Mouse (Mus musculus): Measurements from ENCODE around the gene Selenov. TPM values are rescaled to one million over a fixed set of nuclear protein-coding genes. Genes with fewer than 3 reads are reported as not detected.

Selenov gene
- total RNA-seq, 2 experiments from 2014 or later, result not detected

Other genes starting within 250 kb of the Selenov start
- gene Psmc4, start 241.1 kb downstream of the Selenov start, total RNA-seq (2021), result 100 to 1,000 TPM; 161 to 166 TPM
- not detected for gene Fcgbp, start 219.9 kb downstream of the Selenov start, total RNA-seq (2021)
- gene 9530053A07Rik, start 161.7 kb downstream of the Selenov start, total RNA-seq (2021), result not detected
- 100 to 1,000 TPM in 1 of 2 experiments, 10 to 100 TPM in 1; 98.0 to 114 TPM for gene Fbl, start 121.5 kb downstream of the Selenov start, total RNA-seq (2021)
- gene Dyrk1b, start 111.7 kb downstream of the Selenov start, total RNA-seq (2021), result 10 to 100 TPM; 21.3 to 22.9 TPM
- gene Eid2, start 23.3 kb downstream of the Selenov start, total RNA-seq (2021), result 10 to 100 TPM; 22.3 to 27.8 TPM
- 10 to 100 TPM in 1 of 2 experiments, 1 to 10 TPM in 1; 9.4 to 10.1 TPM for gene Eid2b, start 13.4 kb downstream of the Selenov start, total RNA-seq (2021)
- under 1 TPM in 1 of 2 experiments, not detected in 1; 0.35 TPM for gene Dll3, start 11.1 kb upstream of the Selenov start, total RNA-seq (2021)
- gene Timm50, start 20.9 kb upstream of the Selenov start, total RNA-seq (2021), result 10 to 100 TPM; 72.4 to 98.0 TPM
- gene Supt5, start 47.6 kb upstream of the Selenov start, total RNA-seq (2021), result 100 to 1,000 TPM; 143 to 193 TPM
- 100 to 1,000 TPM; 983 to 986 TPM for gene Rps16, start 59.5 kb upstream of the Selenov start, total RNA-seq (2021)
- gene Plekhg2, start 81.4 kb upstream of the Selenov start, total RNA-seq (2021), result 10 to 100 TPM; 14.4 to 22.2 TPM
- 10 to 100 TPM; 15.5 to 16.5 TPM for gene Zfp36, start 89.1 kb upstream of the Selenov start, total RNA-seq (2021)
- 10 to 100 TPM; 36.9 to 37.0 TPM for gene Med29, start 101.5 kb upstream of the Selenov start, total RNA-seq (2021)
- gene Paf1, start 101.8 kb upstream of the Selenov start, total RNA-seq (2021), result 10 to 100 TPM; 76.7 to 86.6 TPM
- 1 to 10 TPM; 8.0 to 9.5 TPM for gene Gmfg, start 146.3 kb upstream of the Selenov start, total RNA-seq (2021)
- 10 to 100 TPM; 10.7 to 13.1 TPM for gene Lrfn1, start 160.8 kb upstream of the Selenov start, total RNA-seq (2021)
- not detected for gene Ifnl2, start 219.3 kb upstream of the Selenov start, total RNA-seq (2021)
- gene Ifnl3, start 231.7 kb upstream of the Selenov start, total RNA-seq (2021), result not detected
- not detected for gene Sycn, start 249.7 kb upstream of the Selenov start, total RNA-seq (2021)